Mouse (Mus musculus): ENCODE measurements around the gene Ifnk. TPM values are rescaled to one million over a fixed set of nuclear protein-coding genes. Genes with fewer than 3 reads are reported as not detected.

Gene Ifnk
- polyA plus RNA-seq, 1 experiment from 2014 or later, result 0.42 TPM

Other genes starting within 250 kb of the Ifnk start
- 16.6 and 16.9 TPM in 2 replicates for gene Mob3b, start 5.4 kb downstream of the Ifnk start, polyA plus RNA-seq (2016; fragmentation: Nextera tagmentation; extraction: Ambion mirVana)
- gene C9orf72, start 74.1 kb downstream of the Ifnk start, polyA plus RNA-seq (2016; fragmentation: Nextera tagmentation; extraction: Ambion mirVana), result 15.7 and 15.8 TPM in 2 replicates